Mouse (Mus musculus): Measurements from ENCODE around the gene Crk. TPM values are rescaled to one million over a fixed set of nuclear protein-coding genes. Genes with fewer than 3 reads are reported as not detected.

The Crk gene
- total RNA-seq, 2 experiments from 2014 or later = 78.4 to 84.2 TPM

GRCm38 (mm10) chr11:75654471-75655390 lies 24.3 kb upstream of the Crk start:
- intact Hi-C loops (cut with DNase I) = loop anchor here (5.0 kb wide), 1 partner anchor 192 kb away; the partner anchor contains the start of gene Tlcd2
- peak; percentile 17 to 45 for DNase-seq

GRCm38 (mm10) chr11:75655621-75656545 lies 23.2 kb upstream of the Crk start:
- intact Hi-C loops (cut with DNase I) = loop anchor here (2.0 kb wide), 1 partner anchor 23 kb away; the partner anchor contains the start of gene Crk
- DNase-seq = peak; percentile 83 to 92

- intact Hi-C loops (cut with DNase I) = loop anchor here (2.0 kb wide), 1 partner anchor 22 kb away; the partner anchor contains the start of gene Crk
- peak in 1 of 2 experiments; percentile 16 for DNase-seq
Observed at GRCm38 (mm10) chr11:75656621-75657590, 22.2 kb upstream of the Crk start.

- no peak for DNase-seq
Observed at GRCm38 (mm10) chr11:75657841-75658240, 21.2 kb upstream of the Crk start.

DNA sequence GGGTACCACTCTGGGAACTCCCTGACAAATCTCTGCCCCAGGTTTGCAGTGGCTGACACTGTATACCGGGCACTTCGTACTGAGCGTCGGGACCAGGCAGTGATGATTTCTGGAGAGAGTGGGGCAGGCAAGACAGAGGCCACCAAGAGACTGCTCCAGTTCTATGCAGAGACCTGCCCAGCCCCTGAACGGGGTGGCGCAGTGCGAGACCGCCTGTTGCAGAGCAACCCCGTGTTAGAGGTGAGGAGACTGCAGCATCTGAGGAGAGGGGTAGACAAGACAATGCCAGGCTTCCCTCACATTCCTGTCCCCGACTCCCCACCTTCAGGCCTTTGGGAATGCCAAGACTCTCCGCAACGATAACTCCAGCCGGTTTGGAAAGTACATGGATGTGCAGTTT lies 20.7 kb upstream of the Crk start:
- DNase-seq = no peak
- intact Hi-C loops (cut with DNase I) = no loop called here

More at GRCm38 (mm10) chr11:75657841-75658240, 21.2 kb upstream of the Crk start:
- intact Hi-C loops (cut with DNase I) = loop anchor here (2.0 kb wide), 1 partner anchor 21 kb away; the partner anchor contains the start of gene Crk

GRCm38 (mm10) chr11:75658996-75659750 lies 19.9 kb upstream of the Crk start:
- intact Hi-C loops (cut with DNase I) = no loop called here
- DNase-seq = no peak

DNA sequence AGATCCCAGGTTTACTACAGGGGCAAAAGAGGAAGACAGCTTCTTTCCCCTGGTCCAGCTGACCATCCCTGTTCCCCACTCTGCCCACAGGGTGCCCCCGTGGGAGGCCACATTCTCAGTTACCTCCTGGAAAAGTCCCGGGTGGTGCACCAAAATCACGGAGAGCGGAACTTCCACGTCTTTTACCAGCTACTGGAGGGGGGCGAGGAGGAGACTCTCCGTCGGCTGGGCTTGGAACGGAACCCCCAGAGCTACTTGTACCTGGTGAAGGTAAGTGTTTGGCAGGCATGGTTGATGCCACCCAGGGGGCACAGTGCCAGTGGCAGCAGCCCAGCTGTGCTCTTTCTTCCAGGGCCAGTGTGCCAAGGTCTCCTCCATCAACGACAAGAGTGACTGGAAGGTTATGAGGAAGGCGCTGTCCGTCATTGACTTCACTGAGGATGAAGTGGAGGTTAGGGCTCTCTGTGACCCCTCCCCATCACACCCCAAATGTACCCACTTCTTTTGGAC lies 18.9 kb upstream of the Crk start:
- DNase-seq = no peak
- intact Hi-C loops (cut with DNase I) = no loop called here

GRCm38 (mm10) chr11:75660941-75661800 lies 17.9 kb upstream of the Crk start:
- intact Hi-C loops (cut with DNase I) = no loop called here
- no peak for DNase-seq

GRCm38 (mm10) chr11:75662131-75662530 lies 16.9 kb upstream of the Crk start:
- intact Hi-C loops (cut with DNase I) = no loop called here
- DNase-seq = no peak

- intact Hi-C loops (cut with DNase I) = no loop called here
- no peak for DNase-seq
Observed at GRCm38 (mm10) chr11:75666296-75666695, 12.8 kb upstream of the Crk start.

- intact Hi-C loops (cut with DNase I) = no loop called here
- DNase-seq = no peak
Observed at GRCm38 (mm10) chr11:75668621-75669020, 10.4 kb upstream of the Crk start.

GRCm38 (mm10) chr11:75669176-75669852 lies 9.7 kb upstream of the Crk start:
- intact Hi-C loops (cut with DNase I) = no loop called here
- DNase-seq = no peak

GRCm38 (mm10) chr11:75669853-75670200 lies 9.2 kb upstream of the Crk start:
- no peak for DNase-seq
- intact Hi-C loops (cut with DNase I) = no loop called here

GRCm38 (mm10) chr11:75671426-75672180 lies 7.5 kb upstream of the Crk start:
- intact Hi-C loops (cut with DNase I) = no loop called here
- DNase-seq = no peak

- intact Hi-C loops (cut with DNase I) = no loop called here
- DNase-seq = no peak
Observed at GRCm38 (mm10) chr11:75673411-75673810, 5.6 kb upstream of the Crk start.

DNA sequence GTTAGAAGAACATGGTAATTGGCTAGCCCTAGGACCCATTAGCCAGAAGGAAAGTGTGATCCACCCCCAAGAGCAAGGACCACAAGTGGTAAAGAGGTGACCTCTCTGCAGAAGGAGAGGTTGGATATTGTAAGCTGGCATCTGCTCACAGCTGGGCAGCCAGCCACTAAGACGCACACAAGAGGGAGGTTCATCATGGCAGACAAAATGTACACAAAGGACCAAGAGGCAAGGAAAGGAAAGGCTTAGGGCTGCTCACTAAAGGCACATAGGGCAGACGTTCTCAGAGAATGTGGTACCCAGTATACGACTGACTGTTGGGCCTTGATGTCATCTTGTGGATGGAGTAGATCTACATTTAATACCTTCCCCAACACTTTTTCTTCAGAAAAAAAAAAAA lies 4.2 kb upstream of the Crk start:
- no peak for DNase-seq
- intact Hi-C loops (cut with DNase I) = no loop called here

Data from heart, postnatal 36 days (tissue).